Mouse (Mus musculus): Measurements from ENCODE around the gene Nabp2.

DNA sequence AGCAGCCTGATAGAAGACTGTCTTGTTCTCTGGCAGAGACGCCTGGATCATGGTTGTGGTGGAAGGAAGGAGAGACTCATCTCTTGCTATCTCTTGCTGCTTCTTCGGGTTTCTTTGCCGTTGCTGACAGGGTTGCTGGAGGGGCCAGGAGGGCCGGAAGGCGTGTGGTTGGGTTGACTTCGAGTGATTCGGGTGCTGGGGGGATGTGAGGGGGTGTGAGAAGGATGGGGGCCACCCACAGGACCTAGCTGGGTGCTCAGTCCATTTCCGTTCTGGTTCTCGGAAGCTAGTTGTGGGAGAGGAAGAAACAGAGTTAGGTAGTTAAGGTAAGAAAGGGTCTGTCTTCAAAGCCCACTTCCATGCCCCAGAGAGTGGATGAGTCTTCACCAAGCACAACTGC, 9.7 kb downstream of the Nabp2 start:
- TF ChIP-seq POLR2A (IDR thresholded peaks at IDR 0.05; ENCODE audit: borderline replicate concordance, extremely low read depth, low read depth, low read length) (no peak), CTCF (IDR thresholded peaks at IDR 0.05; ENCODE audit: insufficient read depth, low read length) (no peak)
